Mouse (Mus musculus) monocyte, adult 5-6 weeks (primary cell): Measurements from ENCODE around the gene Gm2075. TPM values are rescaled to one million over a fixed set of nuclear protein-coding genes. Genes with fewer than 3 reads are reported as not detected.
"Not testable (repeated sequence)": the region's sequence is repeated elsewhere in the genome, so short reads cannot be mapped to it uniquely, and the experiment has no call there.

Source experiments
- ATAC-seq: fragments of 153-309, 156-312 bp; replicated peaks from 2 replicates; pipeline ENCODE4 v1.8.0; 2017; ENCODE audit warnings: mild to moderate bottlenecking; ENCODE audit not compliant: low TSS enrichment, insufficient number of reproducible peaks, severe bottlenecking, poor library complexity, low FRiP score
- total RNA-seq: library from RNA; stranded (forward); fragments of 200-1000, 200-491, 200-594 nt; gene quantifications from 3 replicates; pipeline ENCODE4 v1.2.3, GENCODE M21; 2017

Gm2075 gene
- not detected in 3 replicates for total RNA-seq

DNA sequence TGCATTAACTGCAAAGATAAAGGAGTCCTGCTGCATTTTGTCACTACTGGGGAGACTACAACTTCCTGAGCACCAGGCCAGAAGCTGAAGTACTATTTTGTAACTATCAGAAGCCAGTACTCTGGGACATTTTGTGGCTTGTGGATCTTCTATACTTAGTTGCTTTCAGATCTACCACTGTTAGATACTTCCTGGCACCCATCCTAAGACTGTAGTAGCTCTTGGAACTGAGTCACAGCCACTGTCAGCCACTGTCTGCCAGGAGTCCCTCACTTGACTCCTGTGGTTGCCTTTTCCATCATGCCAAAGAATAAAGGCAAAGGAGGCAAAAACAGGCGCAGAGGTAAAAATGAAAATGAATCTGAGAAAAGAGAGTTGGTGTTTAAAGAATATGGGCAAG is at the start of gene Gm2075:
Gene Gm2075, plus strand, starts transcription at position 301 of the 400 bp plus-strand sequence.
- ATAC-seq, result not testable (repeated sequence)

DNA sequence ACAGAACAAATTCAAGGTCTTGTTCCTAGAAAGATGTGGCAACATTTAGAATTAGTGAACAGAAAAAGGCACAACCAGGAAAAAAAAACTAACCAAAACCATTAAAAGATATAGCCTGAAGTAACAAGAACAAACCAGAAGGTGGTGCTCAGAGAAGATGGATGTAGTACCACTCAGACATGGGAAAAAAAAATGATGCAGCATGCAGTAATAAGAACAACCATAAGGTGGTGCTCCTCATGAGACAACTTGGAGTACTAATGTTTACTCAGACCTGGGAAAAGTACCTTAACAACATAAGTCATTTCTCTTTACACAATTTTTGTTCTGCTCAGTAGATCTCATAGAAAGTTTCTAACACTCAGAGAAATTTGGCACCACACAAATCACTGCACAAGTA is 27.6 kb upstream of the Gm2075 start:
- not testable (repeated sequence) for ATAC-seq

GRCm38 (mm10) chr12:88004118-88004517 is 7.5 kb upstream of the Gm2075 start:
- ATAC-seq, result not testable (repeated sequence)

DNA sequence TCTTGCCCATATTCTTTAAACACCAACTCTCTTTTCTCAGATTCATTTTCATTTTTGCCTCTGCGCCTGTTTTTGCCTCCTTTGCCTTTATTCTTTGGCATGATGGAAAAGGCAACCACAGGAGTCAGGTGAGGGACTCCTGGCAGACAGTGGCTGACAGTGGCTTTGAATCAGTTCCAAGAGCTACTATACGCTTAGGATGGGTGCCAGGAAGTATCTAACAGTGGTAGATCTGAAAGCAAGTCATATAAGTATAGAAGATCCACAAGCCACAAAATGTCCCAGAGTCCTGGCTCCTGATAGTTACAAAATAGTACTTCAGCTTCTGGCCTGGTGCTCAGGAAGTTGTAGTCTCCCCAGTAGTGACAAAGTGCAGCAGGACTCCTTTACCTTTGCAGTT is 7.0 kb downstream of the Gm2075 start, which contains the start of gene Gm6803:
Gene Gm6803, minus strand, starts transcription at position 101 of the 400 bp plus-strand sequence.
- ATAC-seq, result not testable (repeated sequence)

DNA sequence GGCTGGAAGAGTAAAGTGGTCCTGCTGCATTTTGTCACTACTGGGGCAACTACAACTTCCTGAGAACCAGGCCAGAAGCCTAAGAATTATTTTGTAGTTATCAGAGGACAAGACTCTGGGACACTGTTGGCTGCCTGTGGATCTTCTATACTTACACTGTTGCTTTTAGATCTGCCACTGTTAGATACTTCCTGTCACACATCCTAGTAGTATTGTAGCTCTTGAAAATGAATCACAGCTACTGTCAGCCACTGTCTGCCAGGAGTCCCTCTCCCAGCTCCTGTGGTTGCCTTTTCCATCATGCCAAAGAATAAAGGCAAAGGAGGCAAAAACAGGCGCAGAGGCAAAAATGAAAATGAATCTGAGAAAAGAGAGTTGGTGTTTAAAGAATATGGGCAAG is 15.1 kb downstream of the Gm2075 start, which contains the start of gene Gm2056:
Gene Gm2056, plus strand, starts transcription at position 301 of the 400 bp plus-strand sequence.
- ATAC-seq, result not testable (repeated sequence)

DNA sequence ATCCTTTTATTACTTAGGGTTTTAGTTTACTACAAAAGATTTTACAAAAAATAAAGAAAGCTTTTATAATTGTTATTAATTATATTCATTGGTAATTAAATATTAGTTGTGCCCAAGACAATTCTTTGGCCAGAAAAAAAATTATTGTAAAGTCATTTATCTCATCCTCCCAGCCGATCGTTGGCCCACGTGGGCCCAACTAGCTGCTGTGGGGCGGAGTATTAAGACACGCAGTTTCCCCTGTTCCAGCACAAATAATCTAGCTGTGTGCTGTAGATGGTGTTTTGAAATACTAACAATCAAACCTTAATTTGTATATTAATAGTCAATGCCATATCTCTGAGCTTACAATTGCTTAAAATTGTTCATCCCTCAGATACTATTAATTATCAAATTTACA is 20.6 kb downstream of the Gm2075 start:
- ATAC-seq, result not testable (repeated sequence)

DNA sequence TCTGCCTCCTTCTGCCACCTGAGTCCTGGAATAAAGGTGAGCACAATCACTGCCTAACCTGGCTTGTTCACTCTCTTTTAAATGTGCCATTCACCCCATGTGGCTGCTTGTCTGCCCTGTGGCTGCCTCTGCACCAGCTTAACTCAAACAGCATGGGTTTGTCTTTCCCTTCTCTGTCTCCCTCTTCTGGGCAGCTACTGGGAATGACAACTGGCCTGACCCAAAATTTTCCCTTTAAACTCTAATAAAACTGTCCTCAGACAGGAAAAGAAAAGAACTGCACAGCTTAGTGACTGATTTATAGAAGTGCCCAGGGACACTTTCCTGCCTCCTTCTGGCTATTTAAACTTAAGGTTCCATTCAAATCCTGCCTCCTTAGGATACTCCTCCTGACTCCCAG is 27.4 kb downstream of the Gm2075 start:
- not testable (repeated sequence) for ATAC-seq

DNA sequence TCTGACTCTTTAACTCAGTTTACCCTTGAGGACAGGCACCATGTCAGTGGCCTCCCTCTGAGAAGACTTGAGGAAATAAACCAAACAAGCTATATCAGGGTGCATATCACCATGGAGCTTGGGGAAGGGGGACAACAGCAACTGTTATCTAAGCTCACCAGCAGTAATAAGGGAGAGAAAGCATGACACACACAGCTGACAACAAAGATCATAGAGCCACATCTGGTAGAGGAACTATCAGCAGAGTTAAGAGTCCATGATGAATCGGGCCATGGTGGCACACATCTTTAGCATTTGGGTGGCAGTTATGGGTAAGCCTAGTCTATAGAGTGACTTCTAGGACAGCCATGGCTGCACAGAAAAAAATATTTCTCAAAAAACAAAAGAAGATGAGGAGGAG is 28.1 kb downstream of the Gm2075 start:
- ATAC-seq, result not testable (repeated sequence)

GRCm38 (mm10) chr12:88045226-88045625 is 33.6 kb downstream of the Gm2075 start:
- ATAC-seq, result not testable (repeated sequence)

Other genes with a start within 250 kb of the Gm2075 start
- not detected in 3 replicates for gene Gm21319, start 236.1 kb upstream of the Gm2075 start, total RNA-seq
- not detected in 3 replicates for gene Gm21936, start 216.3 kb upstream of the Gm2075 start, total RNA-seq
- gene BB287469, start 195.3 kb upstream of the Gm2075 start, total RNA-seq, result not detected in 3 replicates
- gene Gm2001, start 169.5 kb upstream of the Gm2075 start, total RNA-seq, result not detected in 3 replicates
- gene Gm2016, start 137.8 kb upstream of the Gm2075 start, total RNA-seq, result not detected in 3 replicates
- gene Gm2022, start 116.5 kb upstream of the Gm2075 start, total RNA-seq, result not detected in 3 replicates
- not detected in 3 replicates for gene Gm2035, start 92.0 kb upstream of the Gm2075 start, total RNA-seq
- gene Gm2042, start 57.8 kb upstream of the Gm2075 start, total RNA-seq, result not detected in 3 replicates
- gene Gm6803, start 6.9 kb downstream of the Gm2075 start, total RNA-seq, result not detected in 3 replicates
- gene Gm2056, start 15.2 kb downstream of the Gm2075 start, total RNA-seq, result not detected in 3 replicates
- gene Gm16368, start 71.8 kb downstream of the Gm2075 start, total RNA-seq, result not detected in 3 replicates
- 0.32 TPM in 1 of 3 replicates, not detected in the others for gene Gm10436, start 170.3 kb downstream of the Gm2075 start, total RNA-seq
- not detected in 3 replicates for gene Gm8332, start 238.3 kb downstream of the Gm2075 start, total RNA-seq